In genomic region chr7:82366056-82366455, GRCm38 (mm10) we compare ENCODE assay signal across 28 mouse cellular contexts. TPM values are rescaled to one million over a fixed set of nuclear protein-coding genes. Genes with fewer than 3 reads are reported as not detected.
A peak's percentile ranks its signal among the peaks of the same experiment; 100 is the strongest.
DNase-seq lines count a peak whose midpoint lies in the region; ATAC-seq and TF ChIP-seq lines count a peak whose summit lies in the region.
"Had no signal": no experiment of that assay in that cellular context is flagged by ENCODE, and none has a peak within 500 bp of the region (broad histone marks: within the 10 kb centered on the region; RNA-seq: fewer than 3 reads in every experiment).

No protein-coding gene starts in this region.

- H3K36me3 ChIP-seq in heart, embryonic 10.5 days: no peaks in the 10 kb centered on the region
- H3K36me3 ChIP-seq in kidney, postnatal 0 days (ENCODE audit: insufficient read depth, low read length): no peaks in the 10 kb centered on the region
- H3K36me3 ChIP-seq in lung, embryonic 16.5 days (ENCODE audit: control insufficient read depth, insufficient read depth, low read length): no peaks in the 10 kb centered on the region
- no peaks in the 10 kb centered on the region for H3K36me3 ChIP-seq in stomach, postnatal 0 days (ENCODE audit: control insufficient read depth, insufficient read depth, low read length)
- no peaks in the 10 kb centered on the region for H3K36me3 ChIP-seq in liver, embryonic 11.5 days (ENCODE audit: control insufficient read depth, insufficient read depth, low read length)
- H3K36me3 ChIP-seq: forebrain, embryonic 10.5 days; G1E; heart, embryonic 13.5 days; hindbrain, embryonic 13.5 days; limb, embryonic 15.5 days; liver, embryonic 15.5 days; midbrain, embryonic 15.5 days; neural tube, embryonic 12.5 days had no signal

- DNase-seq in heart, adult 11 months: peak; percentile 91
- DNase-seq in heart, embryonic 10.5 days (ENCODE audit: low spot score): no peak
- peak; percentile 89 for DNase-seq in kidney, postnatal 0 days (ENCODE audit: low spot score)
- DNase-seq in kidney, adult 8-10 months: no peak
- no peak for DNase-seq in lung, postnatal 14 days
- no peak for DNase-seq in stomach, postnatal 0 days (ENCODE audit: low spot score)
- DNase-seq in liver, embryonic 11.5 days (ENCODE audit: low spot score): no peak
- DNase-seq: adrenal gland, postnatal 36 days; cerebellum, adult 11 months; cerebellum, adult 9-11 months; gastrocnemius, postnatal 10 days; left cerebral cortex, postnatal 4 days; right cerebral cortex, postnatal 25 days; spleen, adult 18-20 months; thymus, postnatal 25 days had no signal

- no peak overlapping the region for H3K9ac ChIP-seq in kidney, postnatal 0 days (ENCODE audit: low read depth, low read length)
- H3K9ac ChIP-seq in lung, embryonic 16.5 days (ENCODE audit: low read length): no peak overlapping the region
- no peak overlapping the region for H3K9ac ChIP-seq in stomach, postnatal 0 days (ENCODE audit: low read length)
- H3K9ac ChIP-seq in liver, embryonic 11.5 days (ENCODE audit: low read depth, low read length): no peak overlapping the region
- H3K9ac ChIP-seq: heart, embryonic 13.5 days; hindbrain, embryonic 13.5 days; limb, embryonic 15.5 days; liver, embryonic 15.5 days; midbrain, embryonic 15.5 days; neural tube, embryonic 12.5 days had no signal

- H3K4me2 ChIP-seq in kidney, postnatal 0 days (ENCODE audit: low read length): no peak overlapping the region
- no peak overlapping the region for H3K4me2 ChIP-seq in lung, embryonic 16.5 days (ENCODE audit: low read depth, low read length)
- H3K4me2 ChIP-seq in stomach, postnatal 0 days (replicated peaks; ENCODE audit: low read depth): no peak overlapping the region
- H3K4me2 ChIP-seq in liver, embryonic 11.5 days: no peak overlapping the region
- H3K4me2 ChIP-seq: heart, embryonic 13.5 days; hindbrain, embryonic 13.5 days; limb, embryonic 15.5 days; liver, embryonic 15.5 days; midbrain, embryonic 15.5 days; neural tube, embryonic 12.5 days had no signal

- no peak for TF ChIP-seq CTCF in kidney, postnatal 0 days (IDR thresholded peaks at IDR 0.05; ENCODE audit: low read depth)
- TF ChIP-seq CTCF in stomach, postnatal 0 days (IDR thresholded peaks at IDR 0.05; ENCODE audit: low read depth): no peak

- H3K4me3 ChIP-seq in heart, embryonic 10.5 days: no peak overlapping the region
- H3K4me3 ChIP-seq in kidney, postnatal 0 days (replicated peaks; ENCODE audit: low read depth, low read length): no peak overlapping the region
- H3K4me3 ChIP-seq in lung, embryonic 16.5 days (ENCODE audit: low read length): no peak overlapping the region
- no peak overlapping the region for H3K4me3 ChIP-seq in stomach, postnatal 0 days (ENCODE audit: low read depth, low read length)
- H3K4me3 ChIP-seq in liver, embryonic 11.5 days (ENCODE audit: low read depth, low read length): no peak overlapping the region
- H3K4me3 ChIP-seq: forebrain, embryonic 10.5 days; heart, embryonic 13.5 days; hindbrain, embryonic 13.5 days; left cerebral cortex, adult 2 months; limb, embryonic 15.5 days; liver, embryonic 15.5 days; midbrain, embryonic 15.5 days; neural tube, embryonic 12.5 days had no signal

- no peak overlapping the region for H3K27ac ChIP-seq in heart, embryonic 10.5 days
- H3K27ac ChIP-seq in kidney, postnatal 0 days: 0 out of 2 replicates have a peak overlapping the region, but pooled peaks have one; percentile 37
- H3K27ac ChIP-seq in lung, embryonic 16.5 days (ENCODE audit: low read length): no peak overlapping the region
- no peak overlapping the region for H3K27ac ChIP-seq in stomach, postnatal 0 days (replicated peaks)
- no peak overlapping the region for H3K27ac ChIP-seq in liver, embryonic 11.5 days (ENCODE audit: low read depth, low read length)
- H3K27ac ChIP-seq: forebrain, embryonic 10.5 days; heart, embryonic 13.5 days; hindbrain, embryonic 13.5 days; left cerebral cortex, adult 2 months; limb, embryonic 15.5 days; liver, embryonic 15.5 days; macrophage; midbrain, embryonic 15.5 days; neural tube, embryonic 12.5 days had no signal

- TF ChIP-seq EP300 in stomach, postnatal 0 days (optimal IDR thresholded peaks at IDR 0.05): no peak

- ATAC-seq in kidney, postnatal 0 days (replicated peaks; ENCODE audit: low FRiP score, low read depth): peak; percentile 57; the same call in 1 of the 2 replicates
- peak; percentile 23; the same call in 1 of the 2 replicates for ATAC-seq in lung, embryonic 16.5 days (ENCODE audit: low read depth)
- ATAC-seq in stomach, postnatal 0 days (ENCODE audit: low FRiP score, low TSS enrichment): peak; percentile 18; the same call in 1 of the 2 replicates
- ATAC-seq in liver, embryonic 11.5 days (replicated peaks; ENCODE audit: low FRiP score): no peak
- ATAC-seq: forebrain, embryonic 16.5 days; midbrain, embryonic 15.5 days; Patski had no signal

- H3K27me3 ChIP-seq in heart, embryonic 10.5 days (ENCODE audit: insufficient read depth, poor library complexity, severe bottlenecking): no peaks in the 10 kb centered on the region
- no peaks in the 10 kb centered on the region for H3K27me3 ChIP-seq in kidney, postnatal 0 days (ENCODE audit: insufficient read depth, low read length)
- H3K27me3 ChIP-seq in lung, embryonic 16.5 days (ENCODE audit: control insufficient read depth, insufficient read depth, low read depth, low read length): no peaks in the 10 kb centered on the region
- H3K27me3 ChIP-seq in stomach, postnatal 0 days (ENCODE audit: control insufficient read depth, insufficient read depth, low read length): no peaks in the 10 kb centered on the region
- no peaks in the 10 kb centered on the region for H3K27me3 ChIP-seq in liver, embryonic 11.5 days (replicated peaks; ENCODE audit: control insufficient read depth, insufficient read depth, low read length)
- H3K27me3 ChIP-seq: heart, embryonic 13.5 days; hindbrain, embryonic 13.5 days; limb, embryonic 15.5 days; liver, embryonic 15.5 days; midbrain, embryonic 15.5 days; neural tube, embryonic 12.5 days; Patski had no signal

- WGBS in heart, embryonic 10.5 days: 64% methylated on average over 4 of the region's 4 CpGs
- WGBS in kidney, postnatal 0 days: 34% methylated on average over 4 of the region's 4 CpGs
- WGBS in lung, embryonic 16.5 days: 24% methylated on average over 4 of the region's 4 CpGs
- WGBS in stomach, postnatal 0 days: 40% methylated on average over 4 of the region's 4 CpGs
- WGBS in liver, embryonic 11.5 days: 64% methylated on average over 4 of the region's 4 CpGs

- no peaks in the 10 kb centered on the region for H3K9me3 ChIP-seq in heart, embryonic 10.5 days
- H3K9me3 ChIP-seq in kidney, postnatal 0 days (replicated peaks; ENCODE audit: low read length): no peaks in the 10 kb centered on the region
- no peaks in the 10 kb centered on the region for H3K9me3 ChIP-seq in lung, embryonic 16.5 days (ENCODE audit: control insufficient read depth, low read length)
- no peaks in the 10 kb centered on the region for H3K9me3 ChIP-seq in stomach, postnatal 0 days (ENCODE audit: control insufficient read depth, low read length)
- H3K9me3 ChIP-seq in liver, embryonic 11.5 days (ENCODE audit: control insufficient read depth, low read length): no peaks in the 10 kb centered on the region
- H3K9me3 ChIP-seq: forebrain, embryonic 10.5 days; heart, embryonic 13.5 days; hindbrain, embryonic 13.5 days; limb, embryonic 15.5 days; liver, embryonic 15.5 days; midbrain, embryonic 15.5 days; neural tube, embryonic 12.5 days had no signal

- H3K4me1 ChIP-seq in heart, embryonic 10.5 days: no peaks in the 10 kb centered on the region
- no peaks in the 10 kb centered on the region for H3K4me1 ChIP-seq in kidney, postnatal 0 days (replicated peaks; ENCODE audit: insufficient read depth, low read length)
- H3K4me1 ChIP-seq in lung, embryonic 16.5 days (replicated peaks; ENCODE audit: control insufficient read depth, insufficient read depth, low read length): no peaks in the 10 kb centered on the region; the same call in 1 of the 2 replicates
- no peaks in the 10 kb centered on the region for H3K4me1 ChIP-seq in stomach, postnatal 0 days (replicated peaks; ENCODE audit: control insufficient read depth, insufficient read depth)
- H3K4me1 ChIP-seq in liver, embryonic 11.5 days (replicated peaks; ENCODE audit: control insufficient read depth, insufficient read depth, low read length): no peaks in the 10 kb centered on the region
- H3K4me1 ChIP-seq: hindbrain, embryonic 13.5 days; liver, embryonic 15.5 days; midbrain, embryonic 15.5 days; neural tube, embryonic 12.5 days had no signal

RNA-seq across cellular contexts. Expression of gene Adamtsl3, which starts 30.6 kb away (rescaled TPM):
- 0.06 and 0.22 TPM in 2 replicates for polyA plus RNA-seq in heart, embryonic 10.5 days (2016; fragmentation: Nextera tagmentation; extraction: Ambion mirVana)
- 0.47 and 0.65 TPM in 2 replicates for polyA plus RNA-seq in kidney, postnatal 0 days (2015; fragmentation: Nextera tagmentation; extraction: Ambion mirVana)
- 2.4 and 2.5 TPM in 2 replicates for polyA plus RNA-seq in lung, embryonic 16.5 days (2015; fragmentation: Nextera tagmentation; extraction: Ambion mirVana)
- polyA plus RNA-seq in stomach, postnatal 0 days (2015; fragmentation: Nextera tagmentation; extraction: Ambion mirVana): 2.2 and 2.3 TPM in 2 replicates
- 0.35 and 0.37 TPM in 2 replicates for polyA plus RNA-seq in liver, embryonic 11.5 days (2014; fragmentation: Nextera tagmentation; extraction: Ambion mirVana)
- polyA plus RNA-seq: forebrain, embryonic 10.5 days; G1E; macrophage had no signal

Comparison
In these comparisons a context has a peak if more than half of its experiments do, and no peak if none do; other contexts are left out.
1. DNase-seq: peak in heart, adult 11 months (single experiment) and kidney, postnatal 0 days (single experiment); none in heart, embryonic 10.5 days (single experiment), kidney, adult 8-10 months (0 of 2), lung, postnatal 14 days (single experiment), stomach, postnatal 0 days (single experiment) and liver, embryonic 11.5 days (single experiment).